Mouse (Mus musculus): Measurements from ENCODE around the gene Hmg20a.
"Not testable (repeated sequence)": the region's sequence is repeated elsewhere in the genome, so short reads cannot be mapped to it uniquely, and the experiment has no call there.

The Hmg20a gene

GRCm38 (mm10) chr9:56417948-56418737 lies at the start of gene Hmg20a, which contains the start of gene Peak1:
TSS of gene Hmg20a (plus strand) at chr9:56418609.
TSS of gene Peak1 (minus strand) at chr9:56418067.
- DNase-seq: peak; percentile 100

GRCm38 (mm10) chr9:56368814-56369213 lies 49.6 kb upstream of the Hmg20a start:
- DNase-seq: no peak

- DNase-seq: no peak
These were observed 47.7 kb upstream of the Hmg20a start for GRCm38 (mm10) chr9:56370710-56371109.

GRCm38 (mm10) chr9:56374401-56374800 lies 44.0 kb upstream of the Hmg20a start:
- DNase-seq: no peak

GRCm38 (mm10) chr9:56382786-56383185 lies 35.6 kb upstream of the Hmg20a start:
- DNase-seq: no peak

- no peak for DNase-seq
These were observed 25.6 kb upstream of the Hmg20a start for GRCm38 (mm10) chr9:56392857-56393256.

GRCm38 (mm10) chr9:56396306-56396705 lies 22.1 kb upstream of the Hmg20a start:
- no peak for DNase-seq

GRCm38 (mm10) chr9:56404619-56405018 lies 13.8 kb upstream of the Hmg20a start:
- no peak for DNase-seq

- DNase-seq: no peak
These were observed 8.5 kb upstream of the Hmg20a start for GRCm38 (mm10) chr9:56409928-56410327.

- no peak for DNase-seq
These were observed 5.7 kb upstream of the Hmg20a start for GRCm38 (mm10) chr9:56412716-56413115.

GRCm38 (mm10) chr9:56414322-56414721 lies 4.1 kb upstream of the Hmg20a start:
- peak; percentile 18 for DNase-seq

- no peak for DNase-seq
These were observed 3.0 kb upstream of the Hmg20a start for GRCm38 (mm10) chr9:56415393-56415792.

GRCm38 (mm10) chr9:56415935-56416607 lies 2.3 kb upstream of the Hmg20a start:
- DNase-seq: no peak

GRCm38 (mm10) chr9:56417415-56417947 lies 928 bp upstream of the Hmg20a start:
- peak; percentile 94 for DNase-seq

- peak; percentile 89 for DNase-seq
These were observed 380 bp downstream of the Hmg20a start for GRCm38 (mm10) chr9:56418738-56419239.

- DNase-seq: no peak
These were observed 1.8 kb downstream of the Hmg20a start for GRCm38 (mm10) chr9:56420236-56420635.

- DNase-seq: no peak
These were observed 2.6 kb downstream of the Hmg20a start for GRCm38 (mm10) chr9:56420892-56421601.

- DNase-seq: no peak
These were observed 3.6 kb downstream of the Hmg20a start for GRCm38 (mm10) chr9:56421991-56422390.

GRCm38 (mm10) chr9:56424861-56425260 lies 6.5 kb downstream of the Hmg20a start:
- no peak for DNase-seq

GRCm38 (mm10) chr9:56435821-56436526 lies 17.6 kb downstream of the Hmg20a start:
- DNase-seq: no peak

GRCm38 (mm10) chr9:56437300-56437892 lies 19.0 kb downstream of the Hmg20a start:
- not testable (repeated sequence) for DNase-seq

GRCm38 (mm10) chr9:56439699-56440098 lies 21.3 kb downstream of the Hmg20a start:
- no peak for DNase-seq

Measured in thymus, postnatal 4 days (tissue).